Mouse (Mus musculus): Measurements from ENCODE around the gene Gm10322. TPM values are rescaled to one million over a fixed set of nuclear protein-coding genes. Genes with fewer than 3 reads are reported as not detected.

The Gm10322 gene
- polyA plus RNA-seq, 1 experiment from 2014 or later: not detected

- no peaks in the 10 kb centered on the region for H3K36me3 ChIP-seq (ENCODE audit: insufficient read depth, low read length)
- H3K4me1 ChIP-seq (ENCODE audit: insufficient read depth, low read length): 0 out of 2 replicates have a peak, but pooled peaks cover 4% of the 10 kb centered on the region
- H3K4me3 ChIP-seq (ENCODE audit: low read length): no peak overlapping the region
- H3K4me2 ChIP-seq (replicated peaks; ENCODE audit: low read depth, low read length): no peak overlapping the region
- no peak overlapping the region for H3K27ac ChIP-seq (ENCODE audit: low read length)
- no peak for ATAC-seq (ENCODE audit: low FRiP score, low TSS enrichment)
- WGBS: 95% methylated on average over 9 of the region's 9 CpGs
- H3K9ac ChIP-seq (replicated peaks; ENCODE audit: low read length): no peak overlapping the region
- no peaks in the 10 kb centered on the region for H3K9me3 ChIP-seq (ENCODE audit: low read length)
- H3K27me3 ChIP-seq (ENCODE audit: insufficient read depth, low read length): no peaks in the 10 kb centered on the region
Observed at GRCm38 (mm10) chr10:59590606-59591005, 25.3 kb upstream of the Gm10322 start.

DNA sequence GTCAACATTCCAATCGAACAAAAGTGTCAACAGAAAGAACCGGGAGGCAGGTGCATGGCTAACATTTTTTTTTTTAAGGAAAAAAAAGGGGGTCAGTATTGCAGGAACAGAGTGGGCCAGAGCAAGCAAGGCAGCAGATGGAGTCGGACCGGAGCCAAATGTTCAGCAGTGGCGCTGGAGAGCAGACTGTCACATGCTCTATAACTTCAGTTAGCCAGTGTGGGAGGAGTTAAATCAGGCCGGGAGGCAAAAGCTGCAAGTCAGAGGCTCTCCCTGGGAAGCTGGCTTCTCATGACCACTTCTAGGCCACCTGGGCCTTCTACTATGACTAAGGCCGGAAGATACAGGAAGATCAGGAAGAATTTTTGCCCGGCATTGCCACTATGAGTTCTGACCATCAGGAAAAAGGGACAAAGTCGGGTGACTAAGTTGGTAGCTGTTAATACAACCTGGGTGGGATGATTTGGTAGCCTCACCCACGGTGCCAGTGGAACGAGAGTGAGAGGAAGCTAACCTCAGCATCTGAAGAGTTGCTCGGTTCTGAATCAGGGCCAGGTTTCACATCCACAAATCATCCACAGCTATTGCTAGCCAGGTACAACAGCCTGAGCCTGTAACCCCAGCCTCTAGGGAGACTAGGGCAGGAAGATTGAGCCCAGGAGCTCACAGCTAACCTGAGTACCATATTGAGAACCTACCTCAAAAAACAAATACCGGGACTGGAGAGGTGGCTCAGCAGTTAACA, 21.9 kb upstream of the Gm10322 start:
- Histone ChIP-seq H3K9me3 (ENCODE audit: low read length) (no peaks in the 10 kb centered on the region), H3K4me1 (ENCODE audit: insufficient read depth, low read length) (no peaks in the 10 kb centered on the region), H3K4me2 (replicated peaks; ENCODE audit: low read depth, low read length) (no peak overlapping the region), H3K36me3 (ENCODE audit: insufficient read depth, low read length) (no peaks in the 10 kb centered on the region), H3K9ac (replicated peaks; ENCODE audit: low read length) (no peak overlapping the region), H3K27ac (ENCODE audit: low read length) (no peak overlapping the region), H3K27me3 (ENCODE audit: insufficient read depth, low read length) (no peaks in the 10 kb centered on the region), H3K4me3 (ENCODE audit: low read length) (no peak overlapping the region)
- WGBS: 72% methylated on average over 13 of the region's 13 CpGs
- ATAC-seq (ENCODE audit: low FRiP score, low TSS enrichment): no peak

DNA sequence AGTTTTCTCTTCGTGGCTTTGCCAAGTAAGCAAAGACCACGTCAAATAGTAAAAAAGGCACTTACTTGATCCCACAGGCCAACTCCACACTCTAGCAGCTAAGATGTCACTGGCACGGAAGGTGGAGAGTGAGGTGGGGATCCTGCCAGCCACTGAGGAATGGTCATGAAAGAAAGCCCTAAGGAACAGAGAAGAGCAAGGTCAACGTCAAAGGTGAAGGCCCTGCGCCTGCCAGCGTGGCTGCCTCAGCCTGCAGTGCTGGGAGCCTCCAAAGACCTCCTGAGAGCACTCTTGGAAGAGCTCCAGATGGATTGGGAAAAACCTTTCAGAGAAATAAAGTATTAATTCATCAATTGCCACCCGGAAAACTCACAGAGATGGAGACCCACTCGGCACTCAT, 15.3 kb upstream of the Gm10322 start:
- Histone ChIP-seq H3K4me1 (ENCODE audit: insufficient read depth, low read length) (0 out of 2 replicates have a peak, but pooled peaks cover 5% of the 10 kb centered on the region), H3K36me3 (ENCODE audit: insufficient read depth, low read length) (no peaks in the 10 kb centered on the region), H3K9me3 (ENCODE audit: low read length) (no peaks in the 10 kb centered on the region), H3K9ac (replicated peaks; ENCODE audit: low read length) (no peak overlapping the region), H3K27me3 (ENCODE audit: insufficient read depth, low read length) (no peaks in the 10 kb centered on the region), H3K27ac (ENCODE audit: low read length) (no peak overlapping the region), H3K4me2 (replicated peaks; ENCODE audit: low read depth, low read length) (no peak overlapping the region), H3K4me3 (ENCODE audit: low read length) (no peak overlapping the region)
- no peak for ATAC-seq (ENCODE audit: low FRiP score, low TSS enrichment)
- WGBS: 78% methylated on average over 8 of the region's 8 CpGs

- Histone ChIP-seq H3K4me2 (replicated peaks; ENCODE audit: low read depth, low read length) (no peak overlapping the region), H3K9ac (replicated peaks; ENCODE audit: low read length) (no peak overlapping the region), H3K36me3 (ENCODE audit: insufficient read depth, low read length) (no peaks in the 10 kb centered on the region), H3K27me3 (ENCODE audit: insufficient read depth, low read length) (no peaks in the 10 kb centered on the region), H3K27ac (ENCODE audit: low read length) (no peak overlapping the region), H3K9me3 (ENCODE audit: low read length) (no peaks in the 10 kb centered on the region), H3K4me1 (ENCODE audit: insufficient read depth, low read length) (0 out of 2 replicates have a peak, but pooled peaks cover 5% of the 10 kb centered on the region), H3K4me3 (ENCODE audit: low read length) (no peak overlapping the region)
- no peak; the same call in 1 of the 2 replicates for ATAC-seq (ENCODE audit: low FRiP score, low TSS enrichment)
- 44% methylated on average over 8 of the region's 8 CpGs for WGBS
Observed at GRCm38 (mm10) chr10:59602043-59602442, 13.8 kb upstream of the Gm10322 start.

GRCm38 (mm10) chr10:59602891-59603290, 13.0 kb upstream of the Gm10322 start:
- WGBS: 73% methylated on average over 14 of the region's 14 CpGs
- Histone ChIP-seq H3K9ac (replicated peaks; ENCODE audit: low read length) (no peak overlapping the region), H3K36me3 (ENCODE audit: insufficient read depth, low read length) (no peaks in the 10 kb centered on the region), H3K4me2 (replicated peaks; ENCODE audit: low read depth, low read length) (no peak overlapping the region), H3K9me3 (ENCODE audit: low read length) (no peaks in the 10 kb centered on the region), H3K27ac (ENCODE audit: low read length) (no peak overlapping the region), H3K4me1 (ENCODE audit: insufficient read depth, low read length) (0 out of 2 replicates have a peak, but pooled peaks cover 5% of the 10 kb centered on the region), H3K4me3 (ENCODE audit: low read length) (no peak overlapping the region), H3K27me3 (ENCODE audit: insufficient read depth, low read length) (no peaks in the 10 kb centered on the region)
- ATAC-seq (ENCODE audit: low FRiP score, low TSS enrichment): no peak

DNA sequence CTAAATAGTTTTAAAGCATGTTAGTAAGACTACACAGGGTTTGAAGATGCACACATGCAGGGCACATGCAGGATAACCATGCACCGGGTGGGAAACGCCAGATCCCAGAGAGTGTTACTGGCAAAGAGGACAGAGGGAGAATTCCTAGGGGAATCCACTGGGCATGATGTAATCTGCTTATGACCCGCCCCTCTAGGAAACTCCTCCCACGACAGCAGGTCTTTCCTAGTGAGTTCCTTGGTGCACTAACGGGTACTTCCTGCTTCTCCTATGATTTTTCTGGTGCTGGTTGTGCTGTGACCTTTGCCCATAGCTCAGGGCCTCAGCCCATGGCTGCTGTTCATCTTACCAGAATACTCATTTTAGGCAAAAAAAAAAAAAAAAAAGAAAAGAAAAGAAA, 12.0 kb upstream of the Gm10322 start:
- no peak overlapping the region for H3K9ac ChIP-seq (replicated peaks; ENCODE audit: low read length)
- H3K4me2 ChIP-seq (replicated peaks; ENCODE audit: low read depth, low read length): no peak overlapping the region
- H3K27me3 ChIP-seq (ENCODE audit: insufficient read depth, low read length): no peaks in the 10 kb centered on the region
- no peaks in the 10 kb centered on the region for H3K9me3 ChIP-seq (ENCODE audit: low read length)
- H3K4me1 ChIP-seq (ENCODE audit: insufficient read depth, low read length): 0 out of 2 replicates have a peak, but pooled peaks cover 5% of the 10 kb centered on the region
- no peak overlapping the region for H3K27ac ChIP-seq (ENCODE audit: low read length)
- no peak for ATAC-seq (ENCODE audit: low FRiP score, low TSS enrichment)
- H3K36me3 ChIP-seq (ENCODE audit: insufficient read depth, low read length): no peaks in the 10 kb centered on the region
- no peak overlapping the region for H3K4me3 ChIP-seq (ENCODE audit: low read length)
- 70% methylated on average over 5 of the region's 5 CpGs for WGBS

DNA sequence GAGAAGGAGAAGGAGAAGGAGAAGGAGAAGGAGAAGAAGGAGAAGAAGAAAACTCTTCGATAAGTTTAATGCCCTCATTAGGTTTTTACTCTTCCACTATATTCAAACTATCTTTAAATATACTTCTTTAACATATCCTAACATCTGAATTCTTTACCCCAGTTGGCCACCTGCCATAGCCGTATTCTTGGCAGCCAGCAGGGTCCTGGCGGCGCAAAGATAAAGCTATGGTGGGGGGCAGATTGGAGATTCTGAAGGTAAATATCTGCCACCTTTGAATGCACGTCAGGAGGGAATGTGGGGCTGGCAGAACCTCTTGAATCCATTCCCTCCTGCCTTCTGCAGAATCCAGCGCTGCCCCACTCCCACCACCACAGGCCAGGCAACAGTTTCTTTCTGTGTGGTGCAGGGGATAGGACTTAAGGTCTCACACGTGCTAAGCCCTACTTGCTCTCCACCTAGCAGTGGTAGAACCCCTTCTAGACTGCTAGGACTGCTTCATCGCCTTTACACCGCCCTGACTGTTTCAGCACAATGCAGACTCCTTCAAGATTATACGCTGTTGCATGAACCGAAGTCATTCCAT, 10.9 kb upstream of the Gm10322 start:
- 0 out of 2 replicates have a peak, but pooled peaks cover 5% of the 10 kb centered on the region for H3K4me1 ChIP-seq (ENCODE audit: insufficient read depth, low read length)
- no peak for ATAC-seq (ENCODE audit: low FRiP score, low TSS enrichment)
- H3K9me3 ChIP-seq (ENCODE audit: low read length): no peaks in the 10 kb centered on the region
- H3K9ac ChIP-seq (replicated peaks; ENCODE audit: low read length): no peak overlapping the region
- 80% methylated on average over 11 of the region's 11 CpGs for WGBS
- no peak overlapping the region for H3K4me2 ChIP-seq (replicated peaks; ENCODE audit: low read depth, low read length)
- H3K36me3 ChIP-seq (ENCODE audit: insufficient read depth, low read length): no peaks in the 10 kb centered on the region
- H3K27me3 ChIP-seq (ENCODE audit: insufficient read depth, low read length): no peaks in the 10 kb centered on the region
- no peak overlapping the region for H3K27ac ChIP-seq (ENCODE audit: low read length)
- H3K4me3 ChIP-seq (ENCODE audit: low read length): no peak overlapping the region

- ATAC-seq (ENCODE audit: low FRiP score, low TSS enrichment): no peak
- no peak overlapping the region for H3K4me2 ChIP-seq (replicated peaks; ENCODE audit: low read depth, low read length)
- H3K9ac ChIP-seq (replicated peaks; ENCODE audit: low read length): no peak overlapping the region
- no peak overlapping the region for H3K4me3 ChIP-seq (ENCODE audit: low read length)
- H3K27me3 ChIP-seq (ENCODE audit: insufficient read depth, low read length): no peaks in the 10 kb centered on the region
- WGBS: 64% methylated on average over 5 of the region's 5 CpGs
- H3K9me3 ChIP-seq (ENCODE audit: low read length): no peaks in the 10 kb centered on the region
- no peaks in the 10 kb centered on the region for H3K36me3 ChIP-seq (ENCODE audit: insufficient read depth, low read length)
- H3K4me1 ChIP-seq (ENCODE audit: insufficient read depth, low read length): peaks cover 32% of the 10 kb centered on the region
- no peak overlapping the region for H3K27ac ChIP-seq (ENCODE audit: low read length)
Observed at GRCm38 (mm10) chr10:59613276-59613675, 2.6 kb upstream of the Gm10322 start.

GRCm38 (mm10) chr10:59614141-59614540, 1.7 kb upstream of the Gm10322 start:
- no peaks in the 10 kb centered on the region for H3K27me3 ChIP-seq (ENCODE audit: insufficient read depth, low read length)
- H3K36me3 ChIP-seq (ENCODE audit: insufficient read depth, low read length): no peaks in the 10 kb centered on the region
- no peak overlapping the region for H3K4me2 ChIP-seq (replicated peaks; ENCODE audit: low read depth, low read length)
- no peak overlapping the region for H3K27ac ChIP-seq (ENCODE audit: low read length)
- WGBS: 82% methylated on average over 5 of the region's 5 CpGs
- ATAC-seq (ENCODE audit: low FRiP score, low TSS enrichment): no peak
- no peak overlapping the region for H3K4me3 ChIP-seq (ENCODE audit: low read length)
- H3K4me1 ChIP-seq (ENCODE audit: insufficient read depth, low read length): peaks cover 32% of the 10 kb centered on the region
- no peak overlapping the region for H3K9ac ChIP-seq (replicated peaks; ENCODE audit: low read length)
- H3K9me3 ChIP-seq (ENCODE audit: low read length): no peaks in the 10 kb centered on the region

DNA sequence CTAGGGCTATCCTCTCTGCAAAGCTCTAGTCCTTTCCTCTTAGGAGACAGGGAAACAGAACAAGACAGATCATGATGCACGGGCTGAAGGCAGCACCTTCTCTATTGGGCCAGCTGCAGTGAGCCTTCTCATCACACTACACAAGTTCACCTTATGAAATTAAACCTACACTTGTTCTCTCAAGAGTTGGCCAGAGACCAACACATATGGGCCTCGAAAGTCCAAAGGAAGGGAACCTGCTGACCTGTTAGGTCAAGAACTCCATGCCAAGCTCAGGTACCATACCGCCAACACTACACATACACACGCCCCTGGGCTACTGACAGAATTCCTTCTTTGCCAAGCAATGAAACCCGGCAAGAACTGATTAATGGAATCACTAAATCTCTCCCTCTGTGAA, 452 bp upstream of the Gm10322 start:
- no peaks in the 10 kb centered on the region for H3K36me3 ChIP-seq (ENCODE audit: insufficient read depth, low read length)
- peak overlapping the region; percentile 96 for H3K9ac ChIP-seq (replicated peaks; ENCODE audit: low read length)
- H3K4me1 ChIP-seq (ENCODE audit: insufficient read depth, low read length): peaks cover 32% of the 10 kb centered on the region
- H3K4me3 ChIP-seq (ENCODE audit: low read length): peak overlapping the region; percentile 89
- H3K4me2 ChIP-seq (replicated peaks; ENCODE audit: low read depth, low read length): peak overlapping the region; percentile 86
- no peaks in the 10 kb centered on the region for H3K27me3 ChIP-seq (ENCODE audit: insufficient read depth, low read length)
- no peak overlapping the region for H3K27ac ChIP-seq (ENCODE audit: low read length)
- WGBS: 32% methylated on average over 5 of the region's 5 CpGs
- ATAC-seq (ENCODE audit: low FRiP score, low TSS enrichment): no peak
- H3K9me3 ChIP-seq (ENCODE audit: low read length): no peaks in the 10 kb centered on the region
